Mouse (Mus musculus) heart, embryonic 11.5 days (tissue): ENCODE data around the gene Zan. TPM values are rescaled to one million over a fixed set of nuclear protein-coding genes. Genes with fewer than 3 reads are reported as not detected.

ENCODE experiments used
- ATAC-seq: fragments of 200-750 bp; cut with Nextera tagmentation; replicated peaks from 2 replicates; pipeline ENCODE4 v1.8.0; 2017; ENCODE audit warnings: moderate library complexity; ENCODE audit not compliant: insufficient number of reproducible peaks, low FRiP score, low TSS enrichment
- H3K27ac ChIP-seq: fragments of 300-500 bp; sonication (generic); 2 replicates; pipeline ENCODE4 v1.5.1; 2014; ENCODE audit warnings: mild to moderate bottlenecking, low read depth, low read length
- H3K27me3 ChIP-seq: fragments of 300-500 bp; sonication (generic); 2 replicates; pipeline ENCODE4 v1.6.1; 2014; ENCODE audit warnings: mild to moderate bottlenecking, low read length, mixed read lengths; ENCODE audit not compliant: control insufficient read depth, insufficient read depth
- H3K36me3 ChIP-seq: fragments of 300-500 bp; sonication (generic); 2 replicates; pipeline ENCODE4 v1.6.1; 2014; ENCODE audit warnings: mild to moderate bottlenecking, low read length, moderate library complexity, mixed read lengths; ENCODE audit not compliant: control insufficient read depth, insufficient read depth
- H3K4me1 ChIP-seq: fragments of 300-500 bp; sonication (generic); 2 replicates; pipeline ENCODE4 v1.6.1; 2014; ENCODE audit warnings: low read length; ENCODE audit not compliant: control insufficient read depth, insufficient read depth
- H3K4me2 ChIP-seq: fragments of 300-500 bp; sonication (generic); 2 replicates; pipeline ENCODE4 v1.6.1; 2014; ENCODE audit warnings: mild to moderate bottlenecking, moderate library complexity
- H3K4me3 ChIP-seq: fragments of 300-500 bp; sonication (generic); 2 replicates; pipeline ENCODE4 v1.5.1; 2014; ENCODE audit warnings: low read depth, low read length
- H3K9ac ChIP-seq: fragments of 300-500 bp; sonication (generic); 2 replicates; pipeline ENCODE4 v1.6.1; 2014; ENCODE audit warnings: mild to moderate bottlenecking, low read depth, low read length, moderate library complexity
- H3K9me3 ChIP-seq: fragments of 300-500 bp; sonication (generic); replicated peaks from 2 replicates; pipeline ENCODE4 v1.6.1; 2016; ENCODE audit warnings: low read length; ENCODE audit not compliant: control insufficient read depth
- WGBS: fragments of 180-500 bp; shearing (Covaris S2); extraction: QIAGEN DNeasy Blood & Tissue Kit; methylation state at CpG from one replicate; pipeline ENCODE4 v1.1.7; 2014; ENCODE audit not compliant: insufficient replicate concordance; 5-methylcytosine and 5-hydroxymethylcytosine counted together
- polyA plus RNA-seq: library from polyadenylated mRNA; unstranded; fragments of >200 nt; fragmentation: Nextera tagmentation; extraction: Ambion mirVana; gene quantifications from 2 replicates; pipeline ENCODE4 v1.2.1, GENCODE M21; 2014

Zan gene
- polyA plus RNA-seq, 1 experiment from 2014 or later, result 0.11 TPM

- Histone ChIP-seq H3K27me3 (no peaks in the 10 kb centered on the region), H3K9me3 (no peaks in the 10 kb centered on the region), H3K27ac (peak overlapping the region; percentile 96), H3K36me3 (peaks cover 2% of the 10 kb centered on the region; the same call in 1 of the 2 replicates), H3K4me3 (peak overlapping the region; percentile 78), H3K9ac (peak overlapping the region; percentile 88), H3K4me1 (peaks cover 25% of the 10 kb centered on the region), H3K4me2 (peak overlapping the region; percentile 90)
- under 1% methylated on average over 33 of the region's 33 CpGs for WGBS
- peak; percentile 47; the same call in 1 of the 2 replicates for ATAC-seq
Observed at GRCm38 (mm10) chr5:137348482-137349383, 128.1 kb downstream of the Zan start.

GRCm38 (mm10) chr5:137347856-137348255 lies 129.0 kb downstream of the Zan start:
- H3K27me3 ChIP-seq, result no peaks in the 10 kb centered on the region
- H3K4me1 ChIP-seq, result peaks cover 25% of the 10 kb centered on the region
- peak overlapping the region; percentile 88; the same call in 1 of the 2 replicates for H3K9ac ChIP-seq
- peak overlapping the region; percentile 96 for H3K27ac ChIP-seq
- H3K36me3 ChIP-seq, result no peaks in the 10 kb centered on the region
- H3K9me3 ChIP-seq, result no peaks in the 10 kb centered on the region
- no peak for ATAC-seq
- H3K4me2 ChIP-seq, result peak overlapping the region; percentile 90
- peak overlapping the region; percentile 78; the same call in 1 of the 2 replicates for H3K4me3 ChIP-seq
- WGBS, result 14% methylated on average over 7 of the region's 7 CpGs

GRCm38 (mm10) chr5:137346983-137347382 lies 129.9 kb downstream of the Zan start:
- no peak overlapping the region for H3K9ac ChIP-seq
- no peak overlapping the region for H3K4me3 ChIP-seq
- ATAC-seq, result no peak
- no peaks in the 10 kb centered on the region for H3K27me3 ChIP-seq
- no peaks in the 10 kb centered on the region for H3K36me3 ChIP-seq
- H3K4me2 ChIP-seq, result no peak overlapping the region
- H3K9me3 ChIP-seq, result no peaks in the 10 kb centered on the region
- peaks cover 16% of the 10 kb centered on the region for H3K4me1 ChIP-seq
- H3K27ac ChIP-seq, result 0 out of 2 replicates have a peak overlapping the region, but pooled peaks have one; percentile 2
- 74% methylated on average over 4 of the region's 4 CpGs for WGBS

GRCm38 (mm10) chr5:137346388-137346787 lies 130.5 kb downstream of the Zan start:
- ATAC-seq, result no peak
- Histone ChIP-seq H3K9ac (no peak overlapping the region), H3K36me3 (no peaks in the 10 kb centered on the region), H3K4me1 (peaks cover 10% of the 10 kb centered on the region; the same call in 1 of the 2 replicates), H3K27me3 (no peaks in the 10 kb centered on the region), H3K4me3 (no peak overlapping the region), H3K4me2 (peak overlapping the region; percentile 37), H3K9me3 (no peaks in the 10 kb centered on the region), H3K27ac (peak overlapping the region; percentile 7; the same call in 1 of the 2 replicates)
- WGBS, result 44% methylated on average over 1 of the region's 1 CpGs

GRCm38 (mm10) chr5:137345821-137346220 lies 131.0 kb downstream of the Zan start:
- ATAC-seq, result no peak
- no peaks in the 10 kb centered on the region for H3K9me3 ChIP-seq
- 14% methylated on average over 9 of the region's 9 CpGs for WGBS
- peak overlapping the region; percentile 17; the same call in 1 of the 2 replicates for H3K27ac ChIP-seq
- no peaks in the 10 kb centered on the region for H3K27me3 ChIP-seq
- no peak overlapping the region for H3K4me3 ChIP-seq
- peak overlapping the region; percentile 37 for H3K4me2 ChIP-seq
- no peak overlapping the region for H3K9ac ChIP-seq
- peaks cover 8% of the 10 kb centered on the region; the same call in 1 of the 2 replicates for H3K4me1 ChIP-seq
- no peaks in the 10 kb centered on the region for H3K36me3 ChIP-seq

GRCm38 (mm10) chr5:137343869-137344268 lies 133.0 kb downstream of the Zan start:
- ATAC-seq, result no peak
- Histone ChIP-seq H3K4me2 (no peak overlapping the region), H3K4me1 (peaks cover 20% of the 10 kb centered on the region), H3K27ac (no peak overlapping the region), H3K36me3 (no peaks in the 10 kb centered on the region), H3K9me3 (no peaks in the 10 kb centered on the region), H3K4me3 (no peak overlapping the region), H3K27me3 (no peaks in the 10 kb centered on the region), H3K9ac (no peak overlapping the region)

- Histone ChIP-seq H3K9me3 (no peaks in the 10 kb centered on the region), H3K27ac (no peak overlapping the region), H3K27me3 (no peaks in the 10 kb centered on the region), H3K4me1 (peaks cover 24% of the 10 kb centered on the region), H3K36me3 (no peaks in the 10 kb centered on the region), H3K4me2 (no peak overlapping the region), H3K4me3 (no peak overlapping the region), H3K9ac (no peak overlapping the region)
- WGBS, result 93% methylated on average over 5 of the region's 5 CpGs
- no peak for ATAC-seq
Observed at GRCm38 (mm10) chr5:137343412-137343811, 133.5 kb downstream of the Zan start.

- Histone ChIP-seq H3K4me1 (peaks cover 26% of the 10 kb centered on the region), H3K36me3 (no peaks in the 10 kb centered on the region), H3K9ac (no peak overlapping the region), H3K9me3 (no peaks in the 10 kb centered on the region), H3K4me3 (no peak overlapping the region), H3K27me3 (no peaks in the 10 kb centered on the region), H3K27ac (no peak overlapping the region), H3K4me2 (no peak overlapping the region)
- 64% methylated on average over 7 of the region's 7 CpGs for WGBS
- ATAC-seq, result no peak
Observed at GRCm38 (mm10) chr5:137342407-137343012, 134.4 kb downstream of the Zan start.
